Mouse (Mus musculus): ENCODE data around the gene Gm9958. TPM values are rescaled to one million over a fixed set of nuclear protein-coding genes. Genes with fewer than 3 reads are reported as not detected.

Gene Gm9958
- not detected in 2 replicates for polyA plus RNA-seq (2012)

DNA sequence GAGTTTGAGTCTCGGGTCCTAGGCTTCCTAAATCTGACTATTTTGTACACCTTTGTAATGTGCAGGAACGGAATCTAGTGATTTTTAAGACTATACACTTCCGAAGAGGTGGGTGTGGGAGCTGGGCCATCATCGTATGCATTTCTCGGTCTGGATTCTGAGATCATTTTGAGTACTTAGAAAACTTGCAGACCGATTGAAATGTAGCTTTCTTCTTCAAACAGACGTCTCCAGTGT lies at the start of gene Gm9958:
Gm9958 (plus strand) TSS at position 138 of the 237 bp plus-strand sequence.

DNA sequence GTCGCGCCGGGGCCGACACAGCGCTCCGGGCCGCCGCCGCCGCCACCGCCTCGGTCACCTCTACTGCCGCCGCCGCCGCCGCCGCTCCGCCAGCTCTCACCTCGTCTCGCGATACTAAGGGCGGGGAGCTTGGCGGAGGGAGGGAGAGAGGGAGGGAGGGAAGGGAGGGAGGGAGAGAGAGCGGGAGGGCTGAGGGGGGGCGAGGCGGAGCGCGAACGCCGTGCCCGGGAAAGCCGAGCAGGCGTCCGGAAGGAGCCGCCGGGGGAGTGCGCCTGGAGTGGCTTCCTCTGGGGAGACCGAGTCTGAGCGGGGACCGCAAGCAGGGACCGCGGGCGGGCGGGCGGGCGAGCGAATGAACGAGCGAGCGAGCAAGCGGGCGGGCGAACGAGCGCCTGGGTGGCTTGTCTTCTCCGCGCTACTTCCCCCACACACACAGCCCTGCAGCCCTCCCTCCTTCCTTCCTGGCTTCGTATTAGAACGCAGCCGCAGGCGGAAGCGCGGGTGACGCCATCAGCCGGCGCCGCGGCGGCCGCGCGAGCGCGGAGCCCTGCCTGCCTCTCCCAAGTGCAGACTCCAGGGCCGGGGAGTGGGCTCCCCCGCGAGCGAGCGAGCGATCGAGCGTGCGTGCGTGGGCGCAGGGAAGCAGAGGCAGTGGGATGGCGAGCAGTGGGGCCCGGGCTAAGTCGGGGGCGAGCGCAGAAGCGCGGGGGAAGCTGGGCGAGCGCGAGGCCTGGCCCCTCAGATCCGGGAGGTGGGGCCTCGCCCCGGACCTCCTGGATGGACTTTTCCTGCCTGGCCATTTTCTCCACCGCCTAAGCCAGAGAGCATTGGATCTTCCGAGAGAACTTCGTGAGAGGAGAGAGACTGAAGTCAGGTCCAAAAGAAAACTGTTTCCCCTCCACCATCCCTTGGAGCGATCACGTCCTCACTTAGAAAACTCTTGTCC lies 610 bp upstream of the Gm9958 start, which contains the start of gene Ankrd17:
Ankrd17 (minus strand) TSS at position 457 of the 946 bp plus-strand sequence.

Other genes starting within 250 kb of the Gm9958 start
- gene Cox18, start 143.2 kb upstream of the Gm9958 start, polyA plus RNA-seq (2012), result 30.0 and 32.2 TPM in 2 replicates
- 10.5 and 17.4 TPM in 2 replicates for gene Ankrd17, start 627 bp upstream of the Gm9958 start, polyA plus RNA-seq (2012)
- gene Alb, start 93.7 kb downstream of the Gm9958 start, polyA plus RNA-seq (2012), result not detected in 2 replicates
- gene Afp, start 123.5 kb downstream of the Gm9958 start, polyA plus RNA-seq (2012), result 0.09 and 0.41 TPM in 2 replicates
- not detected in 2 replicates for gene Afm, start 151.7 kb downstream of the Gm9958 start, polyA plus RNA-seq (2012)
- gene 5830473C10Rik, start 193.9 kb downstream of the Gm9958 start, polyA plus RNA-seq (2012), result not detected in 2 replicates